Mouse (Mus musculus) hematopoietic stem cell, adult 5-6 weeks (primary cell): ENCODE measurements around the gene Vmn1r30. TPM values are rescaled to one million over a fixed set of nuclear protein-coding genes. Genes with fewer than 3 reads are reported as not detected.

Experiments used
- ATAC-seq, 2 experiments: fragments of 125-278 bp in 1 of 2; replicated peaks in 1 of 2; 2 replicates each; pipeline ENCODE4 v1.8.0; 2016 to 2017; ENCODE audit warnings: inconsistent platforms in 2 of 2, mild to moderate bottlenecking in 2 of 2, moderate number of reproducible peaks in 2 of 2, low read depth in 1 of 2, moderate TSS enrichment in 1 of 2; ENCODE audit not compliant: low FRiP score in 2 of 2, poor library complexity in 2 of 2, severe bottlenecking in 2 of 2, insufficient read depth in 1 of 2, low TSS enrichment in 1 of 2
- total RNA-seq: library from RNA; stranded (forward); fragments of 172-1452, 232-1000 nt; gene quantifications from 2 replicates; pipeline ENCODE4 v1.2.3, GENCODE M21; 2017

Vmn1r30 gene
- not detected in 2 replicates for total RNA-seq

DNA sequence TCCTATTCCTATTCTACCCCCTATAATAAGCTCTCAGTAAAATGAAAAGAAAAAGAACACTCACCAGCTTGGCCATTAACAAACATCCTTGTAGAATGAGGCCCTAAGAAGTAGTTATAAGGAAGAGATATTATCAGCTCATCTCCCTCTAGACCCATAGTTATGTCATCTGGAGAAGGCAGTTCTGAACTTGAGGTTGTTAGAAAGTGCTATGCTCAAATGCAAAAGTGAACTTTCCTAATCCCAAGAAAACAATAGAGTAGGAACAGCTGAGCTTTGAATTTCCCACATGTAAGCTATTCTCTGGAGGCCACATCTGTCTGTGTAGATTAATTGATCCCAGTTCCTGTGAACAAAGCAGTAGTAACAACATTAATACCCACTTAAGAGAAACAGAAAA, at the start of gene Vmn1r30:
Gene Vmn1r30 (minus strand): TSS at position 101 of the 400 bp plus-strand sequence.
- no peak for ATAC-seq

DNA sequence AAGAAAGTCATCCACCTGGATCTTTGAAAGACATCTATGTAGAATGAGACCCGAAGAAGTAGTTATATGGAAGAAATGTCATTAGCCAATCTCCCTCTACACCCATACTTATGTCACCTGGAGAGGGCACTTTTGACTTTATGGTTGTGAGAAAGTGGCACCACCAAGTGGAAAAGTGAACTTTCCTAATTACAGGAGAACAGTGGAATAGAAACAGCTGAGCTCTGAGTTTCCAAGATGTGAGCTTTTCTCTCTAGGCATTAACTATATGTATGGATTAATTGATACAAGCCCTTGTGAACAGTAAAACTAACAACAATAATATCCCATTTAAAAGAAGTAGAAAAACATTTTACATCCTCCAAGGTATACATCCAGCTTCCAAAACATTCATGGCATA, 32.0 kb upstream of the Vmn1r30 start, which contains the start of gene Vmn1r31:
Gene Vmn1r31 (minus strand): TSS at position 101 of the 400 bp plus-strand sequence.
- no peak for ATAC-seq

Other genes with a start within 250 kb of the Vmn1r30 start
- not detected in 2 replicates for gene Vmn1r27, start 224.6 kb downstream of the Vmn1r30 start, total RNA-seq
- not detected in 2 replicates for gene Vmn1r28, start 181.3 kb downstream of the Vmn1r30 start, total RNA-seq
- not detected in 2 replicates for gene Vmn1r29, start 141.8 kb downstream of the Vmn1r30 start, total RNA-seq
- not detected in 2 replicates for gene Vmn1r31, start 31.9 kb upstream of the Vmn1r30 start, total RNA-seq
- 67.7 and 97.2 TPM in 2 replicates for gene Abcg2, start 141.1 kb upstream of the Vmn1r30 start, total RNA-seq